9 mouse cellular contexts compared by ENCODE assay signal in the genomic region with DNA sequence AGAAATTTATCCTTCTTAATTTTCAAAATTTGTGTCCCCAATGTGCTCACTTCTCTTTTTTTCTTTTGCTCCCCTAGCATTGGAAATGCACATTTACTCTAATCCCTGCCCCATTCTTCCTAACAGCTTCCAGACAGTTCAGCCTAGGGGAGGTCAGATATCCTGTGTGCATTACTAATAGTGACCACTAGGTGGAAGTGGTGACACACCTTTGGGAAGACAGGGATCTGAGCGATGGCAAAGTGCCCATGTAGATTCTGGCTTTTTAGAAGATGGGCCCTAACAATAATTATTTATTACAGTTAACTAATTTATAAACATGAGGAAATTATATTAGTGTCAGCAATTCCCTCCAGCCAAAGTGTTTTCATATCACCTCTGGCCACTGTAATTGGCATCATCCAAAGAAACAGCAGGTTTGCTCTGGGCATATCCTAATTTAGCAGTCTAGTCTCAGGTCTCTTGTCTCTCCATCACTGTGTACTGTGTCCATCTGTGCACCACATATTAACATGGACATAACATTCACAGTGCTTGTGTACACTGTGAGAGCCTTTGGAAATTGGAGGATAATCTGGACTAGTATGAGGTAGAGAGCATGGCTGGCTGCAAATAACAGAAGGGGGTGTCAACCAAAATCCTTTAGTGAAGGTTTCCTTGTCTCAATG. TPM values are rescaled to one million over a fixed set of nuclear protein-coding genes. Genes with fewer than 3 reads are reported as not detected.
DNase-seq lines count a peak whose midpoint lies in the region; ATAC-seq lines count a peak whose summit lies in the region.
"Had no signal": no experiment of that assay in that cellular context is flagged by ENCODE, and none has a peak within 500 bp of the region (broad histone marks: within the 10 kb centered on the region; RNA-seq: fewer than 3 reads in every experiment).

No protein-coding gene starts in this region.

- no peaks in the 10 kb centered on the region for H3K4me1 ChIP-seq in forebrain, embryonic 15.5 days
- H3K4me1 ChIP-seq: embryonic facial prominence, embryonic 15.5 days had no signal

- no peak overlapping the region for H3K4me3 ChIP-seq in forebrain, embryonic 15.5 days
- H3K4me3 ChIP-seq: embryonic facial prominence, embryonic 15.5 days had no signal

- H3K9me3 ChIP-seq in forebrain, embryonic 15.5 days = no peaks in the 10 kb centered on the region
- H3K9me3 ChIP-seq: embryonic facial prominence, embryonic 15.5 days had no signal

- H3K27me3 ChIP-seq in forebrain, embryonic 15.5 days = no peaks in the 10 kb centered on the region
- no peaks in the 10 kb centered on the region for H3K27me3 ChIP-seq in splenic B cell, adult 2 months (ENCODE audit: control insufficient read depth, insufficient read depth, low read length, poor library complexity, severe bottlenecking)
- H3K27me3 ChIP-seq: embryonic facial prominence, embryonic 15.5 days had no signal

- no peak overlapping the region for H3K9ac ChIP-seq in forebrain, embryonic 15.5 days (replicated peaks)
- H3K9ac ChIP-seq: embryonic facial prominence, embryonic 15.5 days had no signal

- ATAC-seq in forebrain, embryonic 15.5 days (replicated peaks) = peak; percentile 90
- ATAC-seq in megakaryocyte progenitor cell, adult 5-6 weeks (replicated peaks; ENCODE audit: poor library complexity) = peak; percentile 96

- WGBS in forebrain, embryonic 15.5 days = 0% methylated on average over 1 of the region's 1 CpGs

- H3K36me3 ChIP-seq in forebrain, embryonic 15.5 days = no peaks in the 10 kb centered on the region
- H3K36me3 ChIP-seq in splenic B cell, adult 2 months (ENCODE audit: control insufficient read depth, insufficient read depth, low read length, poor library complexity, severe bottlenecking) = no peaks in the 10 kb centered on the region
- H3K36me3 ChIP-seq: embryonic facial prominence, embryonic 15.5 days had no signal

- no peak overlapping the region for H3K27ac ChIP-seq in forebrain, embryonic 15.5 days (replicated peaks)
- H3K27ac ChIP-seq: embryonic facial prominence, embryonic 15.5 days had no signal

- peak; percentile 3 to 6 for DNase-seq in urinary bladder, adult 18-20 months (ENCODE audit: low spot score in 2 of 2)
- DNase-seq in urinary bladder, postnatal 10 days (ENCODE audit: low spot score) = no peak
- DNase-seq in cerebellum, adult 11 months = peak; percentile 37
- DNase-seq in induced T-regulatory cell, adult 2 months (ENCODE audit: low read depth) = peak; percentile 71
- DNase-seq in left cerebral cortex, adult 11 months (ENCODE audit: low spot score) = peak; percentile 69
- peak; percentile 52 for DNase-seq in splenic B cell, adult 2 months (ENCODE audit: low read depth, low spot score)

- no peak overlapping the region for H3K4me2 ChIP-seq in forebrain, embryonic 15.5 days (replicated peaks)
- H3K4me2 ChIP-seq: embryonic facial prominence, embryonic 15.5 days had no signal

RNA-seq across cellular contexts. Expression of gene Olfr459, which starts 13.1 kb away (rescaled TPM):
- not detected in 2 replicates for polyA plus RNA-seq in forebrain, embryonic 15.5 days (2015; fragmentation: Nextera tagmentation; extraction: Ambion mirVana)
- not detected in 2 replicates for total RNA-seq in megakaryocyte progenitor cell, adult 5-6 weeks (2015)
- total RNA-seq in megakaryocyte progenitor cell, adult 5-6 weeks (2017) = not detected in 2 replicates
- polyA plus RNA-seq: embryonic facial prominence, embryonic 15.5 days had no signal

RNA-seq across cellular contexts. Expression of gene Kel, which starts 57.7 kb away (rescaled TPM):
- polyA plus RNA-seq in forebrain, embryonic 15.5 days (2015; fragmentation: Nextera tagmentation; extraction: Ambion mirVana) = 0.19 and 0.50 TPM in 2 replicates
- total RNA-seq in megakaryocyte progenitor cell, adult 5-6 weeks (2015) = 15.2 and 34.6 TPM in 2 replicates
- total RNA-seq in megakaryocyte progenitor cell, adult 5-6 weeks (2017) = 4.7 and 9.3 TPM in 2 replicates
